Mouse (Mus musculus): ENCODE measurements at regions not wholly inside any gene's neighbourhood (a gene's known extent, or its start where the extent isn't known, plus 50 kb on each side); places are given as distances from the start of the nearest gene placed in this dataset.

- no peak for DNase-seq (ENCODE audit: extremely low spot score, low read depth, low spot score)
Measured at GRCm38 (mm10) chr3:159689743-159690142, 90.8 kb downstream of the Rpe65 start.

- peak; percentile 14 for DNase-seq (ENCODE audit: extremely low spot score, low read depth, low spot score)
Measured at GRCm38 (mm10) chr3:159724340-159725119, 114.9 kb upstream of the Wls start.

GRCm38 (mm10) chr3:159732201-159732600, 107.3 kb upstream of the Wls start:
- DNase-seq (ENCODE audit: extremely low spot score, low read depth, low spot score) = no peak

GRCm38 (mm10) chr3:159733141-159733540, 106.3 kb upstream of the Wls start:
- no peak for DNase-seq (ENCODE audit: extremely low spot score, low read depth, low spot score)

GRCm38 (mm10) chr3:159734547-159734946, 104.9 kb upstream of the Wls start:
- no peak for DNase-seq (ENCODE audit: extremely low spot score, low read depth, low spot score)

GRCm38 (mm10) chr3:159736070-159736469, 103.4 kb upstream of the Wls start:
- no peak for DNase-seq (ENCODE audit: extremely low spot score, low read depth, low spot score)

GRCm38 (mm10) chr3:159740600-159741279, 98.7 kb upstream of the Wls start:
- no peak for DNase-seq (ENCODE audit: extremely low spot score, low read depth, low spot score)

GRCm38 (mm10) chr3:159741816-159742215, 97.7 kb upstream of the Wls start:
- DNase-seq (ENCODE audit: extremely low spot score, low read depth, low spot score) = no peak

- no peak for DNase-seq (ENCODE audit: extremely low spot score, low read depth, low spot score)
Measured at GRCm38 (mm10) chr3:159759740-159760139, 79.7 kb upstream of the Wls start.

- DNase-seq (ENCODE audit: extremely low spot score, low read depth, low spot score) = no peak
Measured at GRCm38 (mm10) chr3:159760293-159760692, 79.2 kb upstream of the Wls start.

- DNase-seq (ENCODE audit: extremely low spot score, low read depth, low spot score) = no peak
Measured at GRCm38 (mm10) chr3:159760949-159761348, 78.5 kb upstream of the Wls start.

GRCm38 (mm10) chr3:159782222-159782844, 57.1 kb upstream of the Wls start:
- peak; percentile 16 for DNase-seq (ENCODE audit: extremely low spot score, low read depth, low spot score)

GRCm38 (mm10) chr3:159787776-159788175, 51.7 kb upstream of the Wls start:
- no peak for DNase-seq (ENCODE audit: extremely low spot score, low read depth, low spot score)

Data from hindlimb bud, embryonic 11.5 days (tissue).